Mouse (Mus musculus) MN1 (cell line): ENCODE results near the gene Errfi1.
"Not testable (repeated sequence)": the region's sequence is repeated elsewhere in the genome, so short reads cannot be mapped to it uniquely, and the experiment has no call there.

Experiments
- DNase-seq: peaks from one replicate; pipeline ENCODE4 v3.0.0-alpha.2; 2016; ENCODE audit warnings: low spot score

Errfi1 gene

GRCm38 (mm10) chr4:150849964-150850363, 3.8 kb upstream of the Errfi1 start:
- DNase-seq, result no peak

- DNase-seq, result no peak
Observed at GRCm38 (mm10) chr4:150850893-150851292, 2.8 kb upstream of the Errfi1 start.

- no peak for DNase-seq
Observed at GRCm38 (mm10) chr4:150852045-150852444, 1.7 kb upstream of the Errfi1 start.

- DNase-seq, result peak; percentile 17
Observed at GRCm38 (mm10) chr4:150852479-150852878, 1.2 kb upstream of the Errfi1 start.

- peak; percentile 97 for DNase-seq
Observed at GRCm38 (mm10) chr4:150854839-150855246, 1.1 kb downstream of the Errfi1 start.

- DNase-seq, result no peak
Observed at GRCm38 (mm10) chr4:150855346-150855745, 1.6 kb downstream of the Errfi1 start.

- no peak for DNase-seq
Observed at GRCm38 (mm10) chr4:150860526-150860925, 6.8 kb downstream of the Errfi1 start.

- DNase-seq, result no peak
Observed at GRCm38 (mm10) chr4:150861161-150861560, 7.4 kb downstream of the Errfi1 start.

- no peak for DNase-seq
Observed at GRCm38 (mm10) chr4:150862626-150863375, 9.1 kb downstream of the Errfi1 start.

GRCm38 (mm10) chr4:150865371-150865770, 11.7 kb downstream of the Errfi1 start:
- DNase-seq, result peak; percentile 62

GRCm38 (mm10) chr4:150866069-150866468, 12.3 kb downstream of the Errfi1 start:
- DNase-seq, result no peak

GRCm38 (mm10) chr4:150866494-150866893, 12.8 kb downstream of the Errfi1 start:
- no peak for DNase-seq

- DNase-seq, result no peak
Observed at GRCm38 (mm10) chr4:150868161-150868560, 14.4 kb downstream of the Errfi1 start.

GRCm38 (mm10) chr4:150868859-150869258, 15.1 kb downstream of the Errfi1 start:
- no peak for DNase-seq

- DNase-seq, result no peak
Observed at GRCm38 (mm10) chr4:150869276-150870197, 15.8 kb downstream of the Errfi1 start.

- DNase-seq, result no peak
Observed at GRCm38 (mm10) chr4:150870963-150871391, 17.3 kb downstream of the Errfi1 start.

- DNase-seq, result peak; percentile 61
Observed at GRCm38 (mm10) chr4:150871392-150872138, 17.8 kb downstream of the Errfi1 start.

GRCm38 (mm10) chr4:150872139-150872651, 18.5 kb downstream of the Errfi1 start:
- DNase-seq, result peak; percentile 48

GRCm38 (mm10) chr4:150872681-150873080, 19.0 kb downstream of the Errfi1 start:
- no peak for DNase-seq

- DNase-seq, result not testable (repeated sequence)
Observed at GRCm38 (mm10) chr4:150874416-150874815, 20.7 kb downstream of the Errfi1 start.

- DNase-seq, result no peak
Observed at GRCm38 (mm10) chr4:150875393-150875792, 21.7 kb downstream of the Errfi1 start.

GRCm38 (mm10) chr4:150879631-150880030, 25.9 kb downstream of the Errfi1 start:
- DNase-seq, result no peak
